Mouse (Mus musculus) lung, embryonic 16.5 days (tissue): Measurements from ENCODE around the gene Hdac4. TPM values are rescaled to one million over a fixed set of nuclear protein-coding genes. Genes with fewer than 3 reads are reported as not detected.
A peak's percentile ranks its signal among the peaks of the same experiment; 100 is the strongest.

ENCODE experiments used
- ATAC-seq: fragments of 200-750 bp; cut with Nextera tagmentation; 2 replicates; pipeline ENCODE4 v1.8.0; 2017; ENCODE audit warnings: low read depth, mild to moderate bottlenecking, moderate library complexity
- H3K27ac ChIP-seq: fragments of 300-500 bp; sonication (generic); 2 replicates; pipeline ENCODE4 v1.5.1; 2014; ENCODE audit warnings: mild to moderate bottlenecking, control low read depth, low read length
- H3K27me3 ChIP-seq: fragments of 300-500 bp; sonication (generic); 2 replicates; pipeline ENCODE4 v1.6.1; 2014; ENCODE audit warnings: low read depth, low read length, mixed read lengths; ENCODE audit not compliant: control insufficient read depth, insufficient read depth
- H3K36me3 ChIP-seq: fragments of 300-500 bp; sonication (generic); 2 replicates; pipeline ENCODE4 v1.6.1; 2014; ENCODE audit warnings: low read length; ENCODE audit not compliant: control insufficient read depth, insufficient read depth
- H3K4me1 ChIP-seq: fragments of 300-500 bp; sonication (generic); replicated peaks from 2 replicates; pipeline ENCODE4 v1.6.1; 2014; ENCODE audit warnings: low read length, mixed read lengths; ENCODE audit not compliant: control insufficient read depth, insufficient read depth
- H3K4me2 ChIP-seq: fragments of 300-500 bp; sonication (generic); 2 replicates; pipeline ENCODE4 v1.6.1; 2014; ENCODE audit warnings: low read depth, low read length, control low read depth
- H3K4me3 ChIP-seq: fragments of 300-500 bp; sonication (generic); 2 replicates; pipeline ENCODE4 v1.5.1; 2014; ENCODE audit warnings: mild to moderate bottlenecking, low read length, control low read depth
- H3K9ac ChIP-seq: fragments of 300-500 bp; sonication (generic); 2 replicates; pipeline ENCODE4 v1.6.1; 2014; ENCODE audit warnings: low read length, control low read depth
- H3K9me3 ChIP-seq: fragments of 300-500 bp; sonication (generic); 2 replicates; pipeline ENCODE4 v1.6.1; 2016; ENCODE audit warnings: low read length; ENCODE audit not compliant: control insufficient read depth
- WGBS: fragments of 180-500 bp; shearing (Covaris S2); extraction: QIAGEN DNeasy Blood & Tissue Kit; methylation state at CpG from one replicate; pipeline ENCODE4 v1.1.7; 2014; 5-methylcytosine and 5-hydroxymethylcytosine counted together
- polyA plus RNA-seq: library from polyadenylated mRNA; unstranded; fragments of >200 nt; fragmentation: Nextera tagmentation; extraction: Ambion mirVana; gene quantifications from 2 replicates; pipeline ENCODE4 v1.2.1, GENCODE M21; 2015

Hdac4 gene
- polyA plus RNA-seq, 1 experiment from 2014 or later = 15.6 TPM

GRCm38 (mm10) chr1:92069464-92069863, 126.0 kb downstream of the Hdac4 start:
- ATAC-seq = no peak
- Histone ChIP-seq H3K9ac (no peak overlapping the region), H3K36me3 (no peaks in the 10 kb centered on the region), H3K27me3 (no peaks in the 10 kb centered on the region), H3K27ac (no peak overlapping the region), H3K4me3 (no peak overlapping the region), H3K4me2 (no peak overlapping the region), H3K4me1 (no peaks in the 10 kb centered on the region), H3K9me3 (no peaks in the 10 kb centered on the region)
- 90% methylated on average over 7 of the region's 7 CpGs for WGBS

- Histone ChIP-seq H3K4me2 (no peak overlapping the region), H3K27me3 (no peaks in the 10 kb centered on the region), H3K27ac (no peak overlapping the region), H3K9me3 (no peaks in the 10 kb centered on the region), H3K9ac (no peak overlapping the region), H3K4me3 (no peak overlapping the region), H3K36me3 (no peaks in the 10 kb centered on the region), H3K4me1 (no peaks in the 10 kb centered on the region)
- 70% methylated on average over 5 of the region's 5 CpGs for WGBS
- no peak for ATAC-seq
Measured at GRCm38 (mm10) chr1:92064307-92064706, 131.2 kb downstream of the Hdac4 start.

GRCm38 (mm10) chr1:92063271-92063670, 132.2 kb downstream of the Hdac4 start:
- WGBS = 91% methylated on average over 3 of the region's 3 CpGs
- H3K4me2 ChIP-seq = no peak overlapping the region
- H3K4me1 ChIP-seq = no peaks in the 10 kb centered on the region
- ATAC-seq = no peak
- no peaks in the 10 kb centered on the region for H3K36me3 ChIP-seq
- no peak overlapping the region for H3K9ac ChIP-seq
- no peak overlapping the region for H3K4me3 ChIP-seq
- no peaks in the 10 kb centered on the region for H3K9me3 ChIP-seq
- no peaks in the 10 kb centered on the region for H3K27me3 ChIP-seq
- no peak overlapping the region for H3K27ac ChIP-seq

- Histone ChIP-seq H3K9ac (no peak overlapping the region), H3K36me3 (no peaks in the 10 kb centered on the region), H3K4me1 (no peaks in the 10 kb centered on the region), H3K4me3 (no peak overlapping the region), H3K9me3 (no peaks in the 10 kb centered on the region), H3K27ac (no peak overlapping the region), H3K4me2 (no peak overlapping the region), H3K27me3 (no peaks in the 10 kb centered on the region)
- WGBS = 75% methylated on average over 8 of the region's 8 CpGs
- ATAC-seq = no peak
Measured at GRCm38 (mm10) chr1:92061198-92062073, 134.1 kb downstream of the Hdac4 start.

- Histone ChIP-seq H3K9ac (no peak overlapping the region), H3K27ac (no peak overlapping the region), H3K9me3 (no peaks in the 10 kb centered on the region), H3K4me1 (peaks cover 2% of the 10 kb centered on the region; the same call in 1 of the 2 replicates), H3K4me2 (no peak overlapping the region), H3K27me3 (no peaks in the 10 kb centered on the region), H3K4me3 (no peak overlapping the region), H3K36me3 (no peaks in the 10 kb centered on the region)
- WGBS = 74% methylated on average over 4 of the region's 4 CpGs
- ATAC-seq = no peak
Measured at GRCm38 (mm10) chr1:92060532-92061064, 134.9 kb downstream of the Hdac4 start.

GRCm38 (mm10) chr1:92059571-92059970, 135.9 kb downstream of the Hdac4 start:
- Histone ChIP-seq H3K9ac (no peak overlapping the region), H3K4me2 (no peak overlapping the region), H3K27me3 (no peaks in the 10 kb centered on the region), H3K4me3 (no peak overlapping the region), H3K36me3 (no peaks in the 10 kb centered on the region), H3K9me3 (no peaks in the 10 kb centered on the region), H3K4me1 (peaks cover 11% of the 10 kb centered on the region), H3K27ac (no peak overlapping the region)
- no peak for ATAC-seq
- WGBS = 81% methylated on average over 1 of the region's 1 CpGs

- no peak overlapping the region for H3K27ac ChIP-seq
- H3K27me3 ChIP-seq = no peaks in the 10 kb centered on the region
- no peak overlapping the region for H3K4me2 ChIP-seq
- no peaks in the 10 kb centered on the region for H3K36me3 ChIP-seq
- no peaks in the 10 kb centered on the region for H3K9me3 ChIP-seq
- H3K9ac ChIP-seq = no peak overlapping the region
- peaks cover 12% of the 10 kb centered on the region for H3K4me1 ChIP-seq
- ATAC-seq = no peak
- 74% methylated on average over 5 of the region's 5 CpGs for WGBS
- H3K4me3 ChIP-seq = no peak overlapping the region
Measured at GRCm38 (mm10) chr1:92058731-92059425, 136.6 kb downstream of the Hdac4 start.

- Histone ChIP-seq H3K36me3 (no peaks in the 10 kb centered on the region), H3K4me3 (no peak overlapping the region), H3K9ac (no peak overlapping the region), H3K4me2 (no peak overlapping the region), H3K9me3 (no peaks in the 10 kb centered on the region), H3K27ac (no peak overlapping the region), H3K27me3 (no peaks in the 10 kb centered on the region), H3K4me1 (peaks cover 12% of the 10 kb centered on the region)
- ATAC-seq = no peak
- WGBS = 84% methylated on average over 3 of the region's 3 CpGs
Measured at GRCm38 (mm10) chr1:92057068-92057467, 138.4 kb downstream of the Hdac4 start.

GRCm38 (mm10) chr1:92055149-92055548, 140.3 kb downstream of the Hdac4 start:
- no peaks in the 10 kb centered on the region for H3K27me3 ChIP-seq
- H3K4me1 ChIP-seq = peaks cover 21% of the 10 kb centered on the region
- H3K27ac ChIP-seq = no peak overlapping the region
- H3K36me3 ChIP-seq = no peaks in the 10 kb centered on the region
- no peak overlapping the region for H3K4me2 ChIP-seq
- no peak overlapping the region for H3K4me3 ChIP-seq
- H3K9ac ChIP-seq = no peak overlapping the region
- no peaks in the 10 kb centered on the region for H3K9me3 ChIP-seq
- 5% methylated on average over 2 of the region's 2 CpGs for WGBS
- peak; percentile 29; the same call in 1 of the 2 replicates for ATAC-seq
